Mouse (Mus musculus): ENCODE results near the gene Zfp354b.
A peak's percentile ranks its signal among the peaks of the same experiment; 100 is the strongest.

DNA sequence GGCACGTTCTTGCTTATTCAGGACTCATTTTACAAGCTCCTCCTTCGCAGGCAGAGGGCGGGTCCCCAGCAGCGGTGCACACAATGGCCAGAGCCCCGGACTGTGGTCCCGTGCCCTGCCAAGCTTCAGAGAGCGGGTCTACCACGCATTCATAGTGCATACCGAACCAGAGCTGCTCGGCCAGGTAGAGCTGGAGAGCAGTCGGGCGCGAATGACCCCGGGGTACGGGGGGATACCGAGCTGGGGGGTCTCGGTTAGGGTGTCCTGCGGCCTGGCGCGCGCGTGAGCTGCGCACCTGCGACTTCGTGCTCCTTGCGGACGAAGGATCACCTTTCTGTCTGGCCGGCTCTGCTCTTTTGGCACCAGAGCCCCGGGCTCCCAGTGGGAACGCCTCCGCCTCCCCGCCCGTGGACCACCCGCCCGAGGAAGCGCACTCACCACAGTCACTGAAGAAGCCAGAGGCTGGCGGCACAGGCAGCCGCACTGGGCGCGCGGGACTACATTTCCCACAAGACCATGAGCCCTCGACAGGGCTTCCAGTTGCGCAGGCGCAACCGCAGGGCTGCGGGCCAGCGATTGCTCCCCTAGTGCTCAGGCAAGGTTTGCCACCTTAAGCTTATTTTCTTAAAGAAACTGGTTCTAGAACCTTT, 15.6 kb downstream of the Zfp354b start, which contains the start of gene Zfp2:
- peak; percentile 41; the same call in 1 of the 2 replicates for TF ChIP-seq CTCF (IDR thresholded peaks at IDR 0.05; ENCODE audit: control insufficient read depth, insufficient read depth, insufficient replicate concordance, low read depth, low read length)
- TF ChIP-seq POLR2A (IDR thresholded peaks at IDR 0.05; ENCODE audit: control insufficient read depth, low read depth, low read length), result no peak; the same call in 1 of the 2 replicates
